Mouse (Mus musculus) limb, embryonic 10.5 days (tissue): ENCODE data around the gene Fchsd2. TPM values are rescaled to one million over a fixed set of nuclear protein-coding genes. Genes with fewer than 3 reads are reported as not detected.
"Not testable (repeated sequence)": the region's sequence is repeated elsewhere in the genome, so short reads cannot be mapped to it uniquely, and the experiment has no call there.

Experiments
- DNase-seq: peaks from one replicate; pipeline ENCODE4 v3.0.0-alpha.2; 2017; ENCODE audit warnings: low spot score
- H3K27ac ChIP-seq: fragments of 300-500 bp; sonication (generic); 2 replicates; pipeline ENCODE4 v1.5.1; 2016; ENCODE audit warnings: mild to moderate bottlenecking
- H3K27me3 ChIP-seq: fragments of 300-500 bp; sonication (generic); 2 replicates; pipeline ENCODE4 v1.6.1; 2016; ENCODE audit warnings: low read depth, mild to moderate bottlenecking; ENCODE audit not compliant: poor library complexity, severe bottlenecking
- H3K36me3 ChIP-seq: fragments of 300-500 bp; sonication (generic); 2 replicates; pipeline ENCODE4 v1.6.1; 2016; ENCODE audit warnings: mild to moderate bottlenecking, moderate library complexity
- H3K4me1 ChIP-seq: fragments of 300-500 bp; sonication (generic); 2 replicates; pipeline ENCODE4 v1.6.1; 2016
- H3K4me3 ChIP-seq: fragments of 300-500 bp; sonication (generic); 2 replicates; pipeline ENCODE4 v1.5.1; 2016; ENCODE audit warnings: mild to moderate bottlenecking, moderate library complexity
- H3K9me3 ChIP-seq: fragments of 300-500 bp; sonication (generic); replicated peaks from 2 replicates; pipeline ENCODE4 v1.6.1; 2016; ENCODE audit warnings: mild to moderate bottlenecking
- WGBS: fragments of 180-500 bp; shearing (Covaris S2); methylation state at CpG from one replicate; pipeline ENCODE4 v1.1.7; 2016; 5-methylcytosine and 5-hydroxymethylcytosine counted together
- polyA plus RNA-seq: library from polyadenylated mRNA; unstranded; fragments of >200 nt; fragmentation: Nextera tagmentation; extraction: Ambion mirVana; gene quantifications from 2 replicates; pipeline ENCODE4 v1.2.1, GENCODE M21; 2016

Fchsd2 gene
- polyA plus RNA-seq, 1 experiment from 2014 or later = 21.5 TPM

DNA sequence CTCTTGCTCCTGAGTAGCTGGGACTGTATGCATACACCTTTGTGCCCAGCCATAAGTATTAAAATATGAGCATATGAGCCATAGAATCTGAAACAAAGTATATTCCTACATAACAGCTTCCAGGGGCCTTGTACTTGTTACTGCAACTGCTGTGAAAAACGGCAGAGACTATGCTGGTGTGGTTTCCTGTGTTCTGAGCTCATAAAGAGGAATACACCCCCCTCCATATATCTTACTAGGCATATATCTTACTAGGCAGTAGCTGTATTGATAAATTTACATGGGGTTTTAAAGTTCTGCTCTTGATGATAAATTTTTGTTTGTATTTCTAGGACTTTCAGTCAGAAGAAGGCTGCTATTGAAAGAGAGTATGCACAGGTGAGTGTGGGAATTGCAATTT lies 46.2 kb downstream of the Fchsd2 start:
- H3K36me3 ChIP-seq = peaks cover 19% of the 10 kb centered on the region
- no peak overlapping the region for H3K27ac ChIP-seq
- no peak overlapping the region for H3K4me3 ChIP-seq
- WGBS = 70% methylated on average over 1 of the region's 1 CpGs
- no peaks in the 10 kb centered on the region for H3K27me3 ChIP-seq
- no peaks in the 10 kb centered on the region for H3K4me1 ChIP-seq
- H3K9me3 ChIP-seq = no peaks in the 10 kb centered on the region
- DNase-seq = no peak

DNA sequence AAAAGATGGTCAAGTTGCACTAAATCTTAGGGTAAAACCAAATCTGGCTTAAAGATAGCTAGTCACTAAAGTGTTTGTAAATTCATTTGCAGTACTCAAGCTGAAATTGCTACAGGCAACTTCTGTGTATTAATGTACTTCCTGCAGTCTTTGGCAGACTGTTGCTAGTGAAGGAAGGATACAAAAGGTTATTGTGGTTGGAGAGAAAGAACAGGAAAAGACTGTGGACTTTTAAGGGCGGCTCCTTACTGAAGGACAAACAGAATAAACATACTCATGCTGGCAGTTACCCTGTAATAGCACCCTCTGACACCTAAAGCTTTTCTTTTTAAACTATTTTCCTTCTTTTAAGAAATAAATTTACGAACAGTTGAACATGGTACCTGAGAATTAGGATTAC lies 50.2 kb downstream of the Fchsd2 start:
- Histone ChIP-seq H3K27me3 (no peaks in the 10 kb centered on the region), H3K4me1 (no peaks in the 10 kb centered on the region), H3K27ac (no peak overlapping the region), H3K4me3 (no peak overlapping the region), H3K9me3 (no peaks in the 10 kb centered on the region), H3K36me3 (peaks cover 19% of the 10 kb centered on the region)
- no peak for DNase-seq
- WGBS = 88% methylated on average over 2 of the region's 2 CpGs

- H3K27ac ChIP-seq = no peak overlapping the region
- no peaks in the 10 kb centered on the region for H3K27me3 ChIP-seq
- H3K9me3 ChIP-seq = no peaks in the 10 kb centered on the region
- H3K36me3 ChIP-seq = peaks cover 19% of the 10 kb centered on the region
- no peaks in the 10 kb centered on the region for H3K4me1 ChIP-seq
- DNase-seq = no peak
- 93% methylated on average over 2 of the region's 2 CpGs for WGBS
- H3K4me3 ChIP-seq = no peak overlapping the region
Observed at GRCm38 (mm10) chr7:101144222-101144621, 51.6 kb downstream of the Fchsd2 start.

- no peaks in the 10 kb centered on the region for H3K36me3 ChIP-seq
- no peak overlapping the region for H3K4me3 ChIP-seq
- DNase-seq = no peak
- H3K27me3 ChIP-seq = no peaks in the 10 kb centered on the region
- H3K4me1 ChIP-seq = no peaks in the 10 kb centered on the region
- no peaks in the 10 kb centered on the region for H3K9me3 ChIP-seq
- 90% methylated on average over 3 of the region's 3 CpGs for WGBS
- H3K27ac ChIP-seq = no peak overlapping the region
Observed at GRCm38 (mm10) chr7:101149039-101149438, 56.4 kb downstream of the Fchsd2 start.

DNA sequence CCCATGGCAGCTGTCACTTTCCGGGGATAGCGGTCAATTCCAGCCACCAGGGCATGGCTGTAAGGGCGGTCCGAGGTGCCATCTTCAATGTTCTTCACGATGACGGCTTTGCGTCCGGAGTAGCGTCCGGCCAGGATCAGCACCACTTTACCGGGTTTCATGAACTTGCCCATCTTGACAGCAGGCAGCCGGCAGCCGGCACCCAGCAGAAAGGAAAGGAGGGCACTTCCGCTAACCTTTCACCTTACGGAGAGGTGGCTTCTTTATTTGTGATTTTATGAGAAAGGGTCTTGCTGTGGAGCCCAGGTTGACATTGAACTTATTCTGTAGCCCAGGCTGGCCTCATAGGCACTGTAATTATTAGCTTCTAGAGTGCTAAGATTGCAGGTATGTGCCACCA lies 62.2 kb downstream of the Fchsd2 start:
- not testable (repeated sequence) for H3K9me3 ChIP-seq, H3K36me3 ChIP-seq, H3K27ac ChIP-seq, H3K4me3 ChIP-seq, H3K27me3 ChIP-seq, DNase-seq, H3K4me1 ChIP-seq
- WGBS = 95% methylated on average over 15 of the region's 15 CpGs

DNA sequence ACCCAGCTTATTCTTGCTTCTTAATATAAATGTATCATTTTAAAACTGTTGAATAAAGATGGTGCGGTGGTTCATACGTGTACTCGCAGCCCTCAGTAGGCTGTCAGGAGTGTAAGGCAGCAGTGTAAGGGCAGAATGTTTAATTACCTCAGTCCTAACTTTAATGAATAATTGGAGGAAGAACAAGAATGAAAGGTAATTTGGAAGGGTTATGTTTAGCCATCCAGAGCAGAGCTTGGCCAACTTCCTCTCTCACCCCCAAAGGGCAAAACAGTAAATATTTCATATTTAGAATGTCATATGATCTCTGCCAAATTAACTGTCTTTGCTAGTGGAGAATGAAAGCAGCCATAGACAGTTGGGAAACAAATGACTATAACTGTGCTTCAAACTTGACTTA lies 62.6 kb downstream of the Fchsd2 start:
- 98% methylated on average over 3 of the region's 3 CpGs for WGBS
- H3K27me3 ChIP-seq = no peaks in the 10 kb centered on the region

GRCm38 (mm10) chr7:101160266-101160665 lies 67.6 kb downstream of the Fchsd2 start:
- DNase-seq = no peak
- WGBS = 77% methylated on average over 2 of the region's 2 CpGs
- H3K27ac ChIP-seq = no peak overlapping the region
- no peaks in the 10 kb centered on the region for H3K27me3 ChIP-seq
- H3K36me3 ChIP-seq = no peaks in the 10 kb centered on the region
- H3K9me3 ChIP-seq = no peaks in the 10 kb centered on the region
- H3K4me3 ChIP-seq = no peak overlapping the region
- peaks cover 3% of the 10 kb centered on the region; the same call in 1 of the 2 replicates for H3K4me1 ChIP-seq

More for the DNA sequence above, 62.6 kb downstream of the Fchsd2 start:
- Histone ChIP-seq H3K9me3 (no peaks in the 10 kb centered on the region), H3K36me3 (no peaks in the 10 kb centered on the region), H3K4me1 (peaks cover 7% of the 10 kb centered on the region; the same call in 1 of the 2 replicates), H3K27ac (no peak overlapping the region), H3K4me3 (no peak overlapping the region)
- DNase-seq = no peak

GRCm38 (mm10) chr7:101162781-101163180 lies 70.1 kb downstream of the Fchsd2 start:
- H3K27me3 ChIP-seq = no peaks in the 10 kb centered on the region
- H3K36me3 ChIP-seq = peaks cover 3% of the 10 kb centered on the region; the same call in 1 of the 2 replicates
- DNase-seq = no peak
- H3K9me3 ChIP-seq = no peaks in the 10 kb centered on the region
- 96% methylated on average over 1 of the region's 1 CpGs for WGBS
- H3K27ac ChIP-seq = no peak overlapping the region
- no peak overlapping the region for H3K4me3 ChIP-seq
- peaks cover 8% of the 10 kb centered on the region for H3K4me1 ChIP-seq

DNA sequence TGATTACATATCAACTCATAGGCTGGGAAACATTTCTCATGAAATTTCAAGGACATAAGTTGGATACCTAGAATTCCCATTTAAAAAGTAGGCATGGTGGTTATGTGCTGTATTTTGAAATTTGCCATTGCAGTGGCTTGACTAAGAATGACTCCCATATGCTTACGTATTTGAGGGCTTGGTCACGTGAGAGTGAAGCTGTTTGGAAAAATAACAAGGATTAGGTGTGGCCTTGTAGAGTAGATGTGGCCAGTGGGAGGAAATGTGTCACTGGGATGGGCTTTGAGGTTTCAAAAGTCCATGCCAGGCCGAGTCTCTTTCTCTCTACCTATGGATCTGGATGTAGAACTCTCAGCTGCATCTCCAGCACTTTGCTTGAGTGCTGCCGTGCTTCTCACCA lies 71.2 kb downstream of the Fchsd2 start:
- H3K9me3 ChIP-seq = no peaks in the 10 kb centered on the region
- 83% methylated on average over 4 of the region's 4 CpGs for WGBS
- DNase-seq = no peak
- peaks cover 8% of the 10 kb centered on the region for H3K4me1 ChIP-seq
- no peak overlapping the region for H3K4me3 ChIP-seq
- H3K27me3 ChIP-seq = no peaks in the 10 kb centered on the region
- H3K27ac ChIP-seq = no peak overlapping the region
- peaks cover 3% of the 10 kb centered on the region; the same call in 1 of the 2 replicates for H3K36me3 ChIP-seq

DNA sequence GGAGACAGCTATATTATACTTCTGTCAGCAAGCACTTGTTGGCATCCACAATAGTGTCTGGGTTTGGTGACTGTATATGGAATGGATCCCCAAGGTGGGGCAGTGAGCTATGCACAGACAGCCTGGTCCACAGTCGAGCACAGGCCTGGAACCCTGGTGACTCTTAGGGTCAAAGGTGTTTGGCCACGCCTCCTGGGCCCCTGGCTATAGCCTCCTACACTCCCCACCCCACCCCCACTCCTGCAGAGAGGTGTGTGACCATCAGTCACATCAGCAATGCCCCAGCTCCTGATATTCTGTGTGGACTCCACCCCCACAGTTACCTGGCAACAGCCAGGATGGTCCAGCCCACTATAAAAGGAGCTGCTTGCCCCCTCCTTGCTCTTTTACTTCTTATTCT lies 73.9 kb downstream of the Fchsd2 start:
- DNase-seq = no peak
- Histone ChIP-seq H3K4me1 (peaks cover 8% of the 10 kb centered on the region), H3K36me3 (peaks cover 3% of the 10 kb centered on the region; the same call in 1 of the 2 replicates), H3K9me3 (no peaks in the 10 kb centered on the region), H3K4me3 (no peak overlapping the region), H3K27me3 (no peaks in the 10 kb centered on the region), H3K27ac (no peak overlapping the region)
- WGBS = 28% methylated on average over 2 of the region's 2 CpGs

GRCm38 (mm10) chr7:101170482-101170881 lies 77.8 kb downstream of the Fchsd2 start:
- 61% methylated on average over 3 of the region's 3 CpGs for WGBS
- DNase-seq = no peak
- H3K4me3 ChIP-seq = no peak overlapping the region
- no peak overlapping the region for H3K27ac ChIP-seq
- no peaks in the 10 kb centered on the region for H3K9me3 ChIP-seq
- H3K36me3 ChIP-seq = peaks cover 3% of the 10 kb centered on the region; the same call in 1 of the 2 replicates
- H3K4me1 ChIP-seq = peaks cover 8% of the 10 kb centered on the region
- no peaks in the 10 kb centered on the region for H3K27me3 ChIP-seq

DNA sequence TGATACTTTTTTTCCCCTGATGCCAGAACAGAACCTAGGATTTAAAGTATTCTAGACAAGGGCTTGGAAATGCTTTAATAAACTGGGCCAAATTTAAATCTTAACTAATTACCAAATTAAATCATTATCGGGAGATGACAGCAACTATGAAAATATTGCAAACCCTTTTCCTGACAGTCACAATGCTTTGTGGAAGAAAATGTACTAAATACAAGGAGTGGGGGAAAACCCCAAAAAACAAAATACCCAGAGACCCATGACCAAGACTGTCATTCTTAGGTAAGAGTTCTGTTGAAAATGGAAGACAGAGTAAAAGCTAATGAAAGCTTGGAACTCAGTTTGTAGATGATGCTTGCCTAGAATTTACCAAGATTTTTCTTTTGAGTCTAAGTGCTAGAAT lies 78.3 kb downstream of the Fchsd2 start:
- peaks cover 3% of the 10 kb centered on the region; the same call in 1 of the 2 replicates for H3K36me3 ChIP-seq
- no peaks in the 10 kb centered on the region for H3K9me3 ChIP-seq
- no peak overlapping the region for H3K4me3 ChIP-seq
- H3K4me1 ChIP-seq = peaks cover 8% of the 10 kb centered on the region
- H3K27me3 ChIP-seq = no peaks in the 10 kb centered on the region
- no peak overlapping the region for H3K27ac ChIP-seq
- 95% methylated on average over 1 of the region's 1 CpGs for WGBS
- no peak for DNase-seq

GRCm38 (mm10) chr7:101173331-101173730 lies 80.7 kb downstream of the Fchsd2 start:
- Histone ChIP-seq H3K27me3 (no peaks in the 10 kb centered on the region), H3K36me3 (peaks cover 3% of the 10 kb centered on the region; the same call in 1 of the 2 replicates), H3K4me3 (no peak overlapping the region), H3K9me3 (no peaks in the 10 kb centered on the region), H3K27ac (no peak overlapping the region), H3K4me1 (no peaks in the 10 kb centered on the region)
- 82% methylated on average over 3 of the region's 3 CpGs for WGBS
- no peak for DNase-seq

- no peaks in the 10 kb centered on the region for H3K4me1 ChIP-seq
- H3K9me3 ChIP-seq = no peaks in the 10 kb centered on the region
- 93% methylated on average over 2 of the region's 2 CpGs for WGBS
- no peak overlapping the region for H3K27ac ChIP-seq
- no peak for DNase-seq
- H3K4me3 ChIP-seq = no peak overlapping the region
- no peaks in the 10 kb centered on the region for H3K27me3 ChIP-seq
- peaks cover 5% of the 10 kb centered on the region; the same call in 1 of the 2 replicates for H3K36me3 ChIP-seq
Observed at GRCm38 (mm10) chr7:101178751-101179150, 86.1 kb downstream of the Fchsd2 start.
